Mouse (Mus musculus): ENCODE results near the gene Bcr. TPM values are rescaled to one million over a fixed set of nuclear protein-coding genes. Genes with fewer than 3 reads are reported as not detected.

Gene Bcr
- polyA plus RNA-seq, 1 experiment from 2014 or later, result 9.1 TPM

GRCm38 (mm10) chr10:75156835-75157234, 96.4 kb downstream of the Bcr start:
- DNase-seq (ENCODE audit: low spot score), result no peak
- no peak overlapping the region for H3K27ac ChIP-seq (replicated peaks)
- 53% methylated on average over 6 of the region's 6 CpGs for WGBS
- H3K4me3 ChIP-seq, result no peak overlapping the region
- H3K36me3 ChIP-seq (replicated peaks), result peaks cover 93% of the 10 kb centered on the region
- H3K9me3 ChIP-seq, result no peaks in the 10 kb centered on the region
- peaks cover 22% of the 10 kb centered on the region for H3K4me1 ChIP-seq
- no peaks in the 10 kb centered on the region for H3K27me3 ChIP-seq (replicated peaks; ENCODE audit: low read depth, poor library complexity, severe bottlenecking)

- no peak overlapping the region for H3K4me3 ChIP-seq
- peaks cover 93% of the 10 kb centered on the region for H3K36me3 ChIP-seq (replicated peaks)
- peaks cover 22% of the 10 kb centered on the region for H3K4me1 ChIP-seq
- no peak overlapping the region for H3K27ac ChIP-seq (replicated peaks)
- H3K27me3 ChIP-seq (replicated peaks; ENCODE audit: low read depth, poor library complexity, severe bottlenecking), result no peaks in the 10 kb centered on the region
- no peak for DNase-seq (ENCODE audit: low spot score)
- no peaks in the 10 kb centered on the region for H3K9me3 ChIP-seq
- 92% methylated on average over 8 of the region's 8 CpGs for WGBS
Measured at GRCm38 (mm10) chr10:75157713-75158112, 97.3 kb downstream of the Bcr start.

DNA sequence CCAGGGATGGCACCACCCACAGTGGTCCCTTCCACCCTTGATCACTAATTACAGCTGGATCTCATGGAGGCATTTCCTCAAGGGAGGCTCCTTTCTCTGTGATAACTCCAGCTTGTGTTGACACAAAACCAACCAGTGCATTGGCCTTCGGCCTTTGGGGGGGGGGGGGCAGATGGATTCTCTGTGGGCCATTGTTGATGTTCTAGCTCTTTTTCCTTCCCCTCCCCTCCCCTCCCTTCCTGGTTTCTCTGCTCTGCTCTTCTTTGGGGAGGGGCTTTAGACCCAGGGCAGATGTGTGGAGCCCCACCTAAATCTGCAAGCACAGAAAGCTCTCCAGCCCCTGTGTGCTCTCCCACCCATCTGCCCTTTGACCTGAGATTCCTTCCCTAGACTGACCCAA, 98.0 kb downstream of the Bcr start:
- no peak for DNase-seq (ENCODE audit: low spot score)
- no peaks in the 10 kb centered on the region for H3K27me3 ChIP-seq (replicated peaks; ENCODE audit: low read depth, poor library complexity, severe bottlenecking)
- H3K4me1 ChIP-seq, result peaks cover 22% of the 10 kb centered on the region
- H3K4me3 ChIP-seq, result no peak overlapping the region
- H3K27ac ChIP-seq (replicated peaks), result no peak overlapping the region
- H3K9me3 ChIP-seq, result no peaks in the 10 kb centered on the region
- H3K36me3 ChIP-seq (replicated peaks), result peaks cover 98% of the 10 kb centered on the region
- WGBS, result 62% methylated on average over 1 of the region's 1 CpGs

- Histone ChIP-seq H3K4me1 (peaks cover 22% of the 10 kb centered on the region), H3K9me3 (no peaks in the 10 kb centered on the region), H3K27me3 (replicated peaks; ENCODE audit: low read depth, poor library complexity, severe bottlenecking) (no peaks in the 10 kb centered on the region), H3K4me3 (no peak overlapping the region), H3K36me3 (replicated peaks) (peaks cover 100% of the 10 kb centered on the region), H3K27ac (replicated peaks) (no peak overlapping the region)
- WGBS, result 85% methylated on average over 10 of the region's 10 CpGs
- DNase-seq (ENCODE audit: low spot score), result no peak
Measured at GRCm38 (mm10) chr10:75160171-75160900, 99.9 kb downstream of the Bcr start.

GRCm38 (mm10) chr10:75165825-75166481, 105.6 kb downstream of the Bcr start:
- Histone ChIP-seq H3K4me1 (no peaks in the 10 kb centered on the region), H3K36me3 (replicated peaks) (peaks cover 95% of the 10 kb centered on the region), H3K9me3 (no peaks in the 10 kb centered on the region), H3K4me3 (no peak overlapping the region), H3K27ac (replicated peaks) (no peak overlapping the region), H3K27me3 (replicated peaks; ENCODE audit: low read depth, poor library complexity, severe bottlenecking) (no peaks in the 10 kb centered on the region)
- 65% methylated on average over 10 of the region's 10 CpGs for WGBS
- no peak for DNase-seq (ENCODE audit: low spot score)

GRCm38 (mm10) chr10:75166601-75167000, 106.2 kb downstream of the Bcr start:
- DNase-seq (ENCODE audit: low spot score), result no peak
- Histone ChIP-seq H3K4me1 (no peaks in the 10 kb centered on the region), H3K27ac (replicated peaks) (no peak overlapping the region), H3K27me3 (replicated peaks; ENCODE audit: low read depth, poor library complexity, severe bottlenecking) (no peaks in the 10 kb centered on the region), H3K36me3 (replicated peaks) (peaks cover 95% of the 10 kb centered on the region), H3K9me3 (no peaks in the 10 kb centered on the region), H3K4me3 (no peak overlapping the region)
- WGBS, result 90% methylated on average over 4 of the region's 4 CpGs

DNA sequence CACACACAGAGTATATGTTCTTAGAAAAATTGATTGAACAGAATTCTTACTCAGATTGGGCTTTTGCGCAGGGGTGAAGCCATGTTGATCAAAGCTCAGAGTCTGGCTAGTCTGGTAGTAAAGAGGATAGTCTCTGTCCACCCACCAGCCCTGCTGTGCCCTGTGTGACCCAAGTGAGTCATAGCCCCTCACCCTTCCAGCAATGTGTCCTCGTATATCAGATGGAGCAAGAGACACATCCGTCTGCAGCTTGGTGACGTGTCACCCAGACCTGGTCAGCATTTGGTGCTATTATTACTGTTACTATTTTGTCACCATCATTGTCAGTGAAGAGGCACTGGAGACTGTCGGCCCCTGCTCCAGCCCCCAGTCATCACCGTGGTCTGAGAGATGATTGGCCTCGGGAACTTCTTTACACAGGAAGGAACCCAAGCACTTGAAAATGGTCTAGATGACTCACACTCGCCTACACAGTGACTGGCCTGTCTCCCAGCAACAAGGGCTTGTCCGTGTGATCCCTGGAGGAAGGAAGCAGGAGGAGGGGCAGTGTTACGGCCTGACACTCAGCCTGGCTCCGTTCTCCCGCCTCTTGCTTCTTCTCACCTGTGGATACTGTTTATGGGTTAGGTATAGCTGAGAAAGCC, 109.9 kb downstream of the Bcr start:
- WGBS, result 84% methylated on average over 12 of the region's 12 CpGs
- DNase-seq (ENCODE audit: low spot score), result no peak
- H3K36me3 ChIP-seq (replicated peaks), result peaks cover 87% of the 10 kb centered on the region
- no peaks in the 10 kb centered on the region for H3K9me3 ChIP-seq
- peaks cover 6% of the 10 kb centered on the region; the same call in 1 of the 2 replicates for H3K4me1 ChIP-seq
- H3K27me3 ChIP-seq (replicated peaks; ENCODE audit: low read depth, poor library complexity, severe bottlenecking), result no peaks in the 10 kb centered on the region
- H3K27ac ChIP-seq (replicated peaks), result no peak overlapping the region
- no peak overlapping the region for H3K4me3 ChIP-seq

- Histone ChIP-seq H3K27me3 (replicated peaks; ENCODE audit: low read depth, poor library complexity, severe bottlenecking) (no peaks in the 10 kb centered on the region), H3K36me3 (replicated peaks) (peaks cover 92% of the 10 kb centered on the region), H3K4me1 (peaks cover 6% of the 10 kb centered on the region; the same call in 1 of the 2 replicates), H3K27ac (replicated peaks) (no peak overlapping the region), H3K9me3 (no peaks in the 10 kb centered on the region), H3K4me3 (no peak overlapping the region)
- 82% methylated on average over 8 of the region's 8 CpGs for WGBS
- no peak for DNase-seq (ENCODE audit: low spot score)
Measured at GRCm38 (mm10) chr10:75173056-75173455, 112.7 kb downstream of the Bcr start.

GRCm38 (mm10) chr10:75173712-75174111, 113.3 kb downstream of the Bcr start:
- no peak overlapping the region for H3K4me3 ChIP-seq
- H3K27ac ChIP-seq (replicated peaks), result peak overlapping the region; percentile 21; the same call in 1 of the 2 replicates
- H3K36me3 ChIP-seq (replicated peaks), result peaks cover 92% of the 10 kb centered on the region
- WGBS, result 83% methylated on average over 12 of the region's 12 CpGs
- no peak for DNase-seq (ENCODE audit: low spot score)
- no peaks in the 10 kb centered on the region for H3K9me3 ChIP-seq
- no peaks in the 10 kb centered on the region for H3K27me3 ChIP-seq (replicated peaks; ENCODE audit: low read depth, poor library complexity, severe bottlenecking)
- peaks cover 6% of the 10 kb centered on the region; the same call in 1 of the 2 replicates for H3K4me1 ChIP-seq

- no peaks in the 10 kb centered on the region for H3K27me3 ChIP-seq (replicated peaks; ENCODE audit: low read depth, poor library complexity, severe bottlenecking)
- H3K4me1 ChIP-seq, result peaks cover 6% of the 10 kb centered on the region; the same call in 1 of the 2 replicates
- no peak overlapping the region for H3K27ac ChIP-seq (replicated peaks)
- no peak overlapping the region for H3K4me3 ChIP-seq
- DNase-seq (ENCODE audit: low spot score), result no peak
- H3K9me3 ChIP-seq, result no peaks in the 10 kb centered on the region
- 78% methylated on average over 8 of the region's 8 CpGs for WGBS
- peaks cover 92% of the 10 kb centered on the region for H3K36me3 ChIP-seq (replicated peaks)
Measured at GRCm38 (mm10) chr10:75176494-75176893, 116.1 kb downstream of the Bcr start.

- peaks cover 100% of the 10 kb centered on the region for H3K36me3 ChIP-seq (replicated peaks)
Measured at GRCm38 (mm10) chr10:75178911-75179310, 118.5 kb downstream of the Bcr start.

DNA sequence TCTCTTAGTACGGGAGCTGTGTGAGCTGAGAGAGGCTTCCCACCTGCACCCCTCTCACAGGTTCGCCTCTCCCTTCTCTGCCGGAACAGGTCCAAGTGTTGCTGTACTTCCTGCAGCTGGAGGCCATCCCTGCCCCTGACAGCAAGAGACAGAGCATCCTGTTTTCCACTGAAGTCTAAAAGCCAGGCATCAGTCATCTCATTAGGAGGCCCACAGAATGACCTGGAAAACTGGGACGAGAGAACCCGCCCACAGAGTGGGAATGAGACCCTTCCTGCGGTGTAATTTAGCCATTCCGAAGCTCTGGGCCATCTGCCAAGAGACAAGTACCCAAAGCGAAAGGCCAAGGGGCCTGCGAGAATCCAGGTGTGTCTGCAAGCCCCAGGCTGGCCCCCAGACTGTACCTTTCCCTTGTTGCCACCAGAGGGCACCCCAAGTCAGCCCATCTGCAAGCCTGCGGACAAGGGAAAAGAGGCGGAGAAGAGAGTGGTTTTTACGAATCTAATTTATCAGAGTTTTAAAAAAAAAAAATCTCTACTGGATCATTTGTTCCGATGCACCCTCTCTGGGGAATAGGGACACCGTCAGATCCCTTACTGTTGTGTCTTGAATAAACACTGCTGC, 121.9 kb downstream of the Bcr start:
- peak; percentile 77 for DNase-seq (ENCODE audit: low spot score)
- H3K36me3 ChIP-seq (replicated peaks), result peaks cover 85% of the 10 kb centered on the region
- no peaks in the 10 kb centered on the region for H3K4me1 ChIP-seq
- H3K4me3 ChIP-seq, result no peak overlapping the region
- H3K27ac ChIP-seq (replicated peaks), result no peak overlapping the region
- no peaks in the 10 kb centered on the region for H3K27me3 ChIP-seq (replicated peaks; ENCODE audit: low read depth, poor library complexity, severe bottlenecking)
- WGBS, result 56% methylated on average over 14 of the region's 14 CpGs
- H3K9me3 ChIP-seq, result no peaks in the 10 kb centered on the region

More at GRCm38 (mm10) chr10:75178911-75179310, 118.5 kb downstream of the Bcr start:
- 92% methylated on average over 5 of the region's 5 CpGs for WGBS
- Histone ChIP-seq H3K9me3 (no peaks in the 10 kb centered on the region), H3K27me3 (replicated peaks; ENCODE audit: low read depth, poor library complexity, severe bottlenecking) (no peaks in the 10 kb centered on the region), H3K27ac (replicated peaks) (no peak overlapping the region), H3K4me1 (no peaks in the 10 kb centered on the region; the same call in 1 of the 2 replicates), H3K4me3 (no peak overlapping the region)
- DNase-seq (ENCODE audit: low spot score), result no peak
